Mouse (Mus musculus): Measurements from ENCODE around the gene Drd2. TPM values are rescaled to one million over a fixed set of nuclear protein-coding genes. Genes with fewer than 3 reads are reported as not detected.

The Drd2 gene
- polyA plus RNA-seq (2014; fragmentation: Nextera tagmentation; extraction: Ambion mirVana): 4.1 and 5.7 TPM in 2 replicates

DNA sequence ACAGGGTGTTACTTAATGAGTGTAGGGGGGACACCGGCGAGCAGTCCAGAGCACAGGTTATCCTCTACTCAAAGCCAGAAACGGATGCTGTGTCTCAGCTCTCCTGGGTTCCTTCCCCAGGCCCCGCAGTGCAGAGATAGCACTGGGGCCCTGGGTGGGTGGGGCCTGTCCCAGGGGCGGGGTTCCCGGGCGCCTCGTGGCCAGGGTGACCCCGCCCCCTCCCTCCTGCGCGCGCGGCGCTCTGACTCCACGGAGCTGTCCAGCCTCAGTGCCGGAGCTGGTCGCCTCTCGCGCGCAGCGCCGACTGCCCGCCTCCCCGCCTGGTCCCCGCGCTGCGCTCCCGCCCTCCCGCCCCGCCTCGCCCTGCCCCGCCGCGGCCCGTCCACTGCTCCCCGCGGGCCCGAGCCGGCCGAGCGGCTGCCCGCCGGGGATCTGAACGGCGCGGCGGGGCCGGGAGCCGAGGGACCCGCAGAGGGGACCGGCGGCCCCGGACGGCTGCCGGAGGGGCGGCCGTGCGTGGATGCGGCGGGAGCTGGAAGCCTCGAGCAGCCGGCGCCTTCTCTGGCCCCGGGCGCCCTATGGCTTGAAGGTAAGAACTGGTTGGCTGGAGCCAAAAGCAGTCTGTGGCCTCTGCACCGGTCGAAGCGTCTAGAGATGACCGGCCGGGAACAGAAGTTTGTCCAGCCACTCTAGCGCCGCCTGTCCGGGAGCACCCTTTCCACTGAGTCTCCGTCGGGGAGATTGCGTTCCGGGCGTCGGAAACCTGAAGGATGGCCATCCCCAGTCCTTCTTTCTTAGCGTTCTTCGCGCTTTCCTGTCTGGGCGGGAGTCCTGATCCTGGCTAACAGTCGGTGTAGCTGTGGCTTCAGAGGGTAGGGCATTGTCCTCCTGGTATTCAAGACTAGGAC lies at the start of gene Drd2:
TSS of gene Drd2 (plus strand) at position 492 of the 908 bp plus-strand sequence.
- 2% methylated on average over 38 of the region's 84 CpGs for WGBS
- H3K4me2 ChIP-seq (ENCODE audit: low read depth, low read length): peak within 1 kb of the TSS; percentile 75
- H3K27me3 ChIP-seq (ENCODE audit: control insufficient read depth, insufficient read depth, low read length): peaks cover 20% of the 10 kb centered on the region
- no peaks in the 10 kb centered on the region for H3K36me3 ChIP-seq (ENCODE audit: control insufficient read depth, insufficient read depth, low read length)
- no peak within 1 kb of the TSS for H3K27ac ChIP-seq (ENCODE audit: low read depth, low read length)
- peak within 1 kb of the TSS; percentile 54 for H3K9ac ChIP-seq (replicated peaks; ENCODE audit: low read depth, low read length)
- peaks cover 13% of the 10 kb centered on the region for H3K4me1 ChIP-seq (ENCODE audit: control insufficient read depth, insufficient read depth, low read length)
- H3K9me3 ChIP-seq (ENCODE audit: control insufficient read depth, low read length): no peaks in the 10 kb centered on the region
- peak; percentile 81 for ATAC-seq (ENCODE audit: low read depth)
- peak within 1 kb of the TSS; percentile 49 for H3K4me3 ChIP-seq (ENCODE audit: low read depth, low read length)

DNA sequence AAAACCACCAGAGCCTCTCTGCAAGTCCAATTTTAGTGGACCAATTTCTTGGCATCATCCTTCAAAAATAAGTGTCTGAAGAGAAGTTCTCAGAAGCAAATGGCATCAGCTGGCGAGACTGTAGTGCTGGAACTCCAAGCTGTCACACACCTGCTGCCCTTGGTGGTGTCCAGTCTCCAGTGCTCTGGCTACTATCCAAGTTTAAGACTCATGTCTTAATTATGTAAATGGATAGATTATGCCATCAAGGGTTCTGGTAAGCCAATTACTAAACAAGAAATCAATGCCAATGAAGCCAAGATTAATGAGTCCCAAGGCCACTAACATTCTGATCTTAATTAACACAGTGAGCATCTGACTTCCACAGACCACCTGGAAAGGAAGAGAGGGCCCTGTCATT lies 45.3 kb upstream of the Drd2 start:
- no peak overlapping the region for H3K9ac ChIP-seq (replicated peaks; ENCODE audit: low read depth, low read length)
- ATAC-seq (ENCODE audit: low read depth): no peak
- H3K4me1 ChIP-seq (ENCODE audit: control insufficient read depth, insufficient read depth, low read length): no peaks in the 10 kb centered on the region
- 58% methylated on average over 1 of the region's 1 CpGs for WGBS
- no peak overlapping the region for H3K4me2 ChIP-seq (ENCODE audit: low read depth, low read length)
- H3K4me3 ChIP-seq (ENCODE audit: low read depth, low read length): no peak overlapping the region
- no peaks in the 10 kb centered on the region for H3K9me3 ChIP-seq (ENCODE audit: control insufficient read depth, low read length)
- no peak overlapping the region for H3K27ac ChIP-seq (ENCODE audit: low read depth, low read length)
- no peaks in the 10 kb centered on the region for H3K36me3 ChIP-seq (ENCODE audit: control insufficient read depth, insufficient read depth, low read length)
- no peaks in the 10 kb centered on the region for H3K27me3 ChIP-seq (ENCODE audit: control insufficient read depth, insufficient read depth, low read length)

DNA sequence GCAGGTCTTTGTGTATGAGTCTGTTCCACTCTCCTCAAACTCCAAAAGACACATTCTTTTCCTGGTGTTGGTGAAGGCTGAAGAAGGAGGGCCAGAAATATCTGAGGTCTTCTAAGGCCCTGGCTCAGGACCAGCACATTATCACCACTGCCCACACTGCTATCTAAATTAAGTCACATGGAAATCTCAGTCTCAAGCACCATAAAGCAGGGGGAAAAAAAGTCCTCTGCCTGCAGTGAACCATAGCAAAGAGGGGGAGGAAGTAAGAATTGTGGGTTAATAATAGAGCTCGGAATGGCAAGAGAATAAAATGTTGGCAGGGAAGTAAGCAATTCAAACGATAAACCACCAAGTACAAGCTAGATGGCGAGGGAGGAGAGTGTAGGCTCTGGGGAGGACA lies 32.9 kb upstream of the Drd2 start:
- Histone ChIP-seq H3K27ac (ENCODE audit: low read depth, low read length) (no peak overlapping the region), H3K9ac (replicated peaks; ENCODE audit: low read depth, low read length) (no peak overlapping the region), H3K36me3 (ENCODE audit: control insufficient read depth, insufficient read depth, low read length) (no peaks in the 10 kb centered on the region), H3K27me3 (ENCODE audit: control insufficient read depth, insufficient read depth, low read length) (no peaks in the 10 kb centered on the region), H3K4me2 (ENCODE audit: low read depth, low read length) (no peak overlapping the region), H3K9me3 (ENCODE audit: control insufficient read depth, low read length) (no peaks in the 10 kb centered on the region), H3K4me3 (ENCODE audit: low read depth, low read length) (no peak overlapping the region), H3K4me1 (ENCODE audit: control insufficient read depth, insufficient read depth, low read length) (no peaks in the 10 kb centered on the region)
- no peak for ATAC-seq (ENCODE audit: low read depth)
- 62% methylated on average over 3 of the region's 3 CpGs for WGBS

DNA sequence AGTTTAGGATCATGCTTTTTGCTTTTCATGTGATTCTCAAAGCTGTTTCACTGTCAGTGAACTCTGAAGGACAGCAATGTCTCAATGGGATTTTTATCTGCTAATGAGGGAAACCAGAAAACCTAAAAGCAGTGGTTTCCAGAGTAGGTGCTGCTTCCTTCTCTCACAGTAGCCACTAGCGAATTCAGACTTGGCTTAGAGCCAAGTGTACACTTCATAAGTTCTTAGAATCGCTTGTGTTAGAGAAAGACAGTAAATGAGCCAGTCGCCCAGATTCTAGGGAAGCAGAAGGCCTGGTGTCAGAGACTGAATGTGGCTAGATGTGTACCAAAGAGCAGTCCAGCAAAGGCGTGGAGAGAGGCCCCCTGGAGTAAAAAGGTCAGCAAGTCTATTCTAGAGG lies 29.6 kb upstream of the Drd2 start:
- Histone ChIP-seq H3K4me3 (ENCODE audit: low read depth, low read length) (no peak overlapping the region), H3K9ac (replicated peaks; ENCODE audit: low read depth, low read length) (no peak overlapping the region), H3K4me2 (ENCODE audit: low read depth, low read length) (no peak overlapping the region), H3K36me3 (ENCODE audit: control insufficient read depth, insufficient read depth, low read length) (no peaks in the 10 kb centered on the region), H3K27me3 (ENCODE audit: control insufficient read depth, insufficient read depth, low read length) (no peaks in the 10 kb centered on the region), H3K9me3 (ENCODE audit: control insufficient read depth, low read length) (no peaks in the 10 kb centered on the region), H3K4me1 (ENCODE audit: control insufficient read depth, insufficient read depth, low read length) (no peaks in the 10 kb centered on the region), H3K27ac (ENCODE audit: low read depth, low read length) (no peak overlapping the region)
- 60% methylated on average over 4 of the region's 4 CpGs for WGBS
- no peak for ATAC-seq (ENCODE audit: low read depth)

DNA sequence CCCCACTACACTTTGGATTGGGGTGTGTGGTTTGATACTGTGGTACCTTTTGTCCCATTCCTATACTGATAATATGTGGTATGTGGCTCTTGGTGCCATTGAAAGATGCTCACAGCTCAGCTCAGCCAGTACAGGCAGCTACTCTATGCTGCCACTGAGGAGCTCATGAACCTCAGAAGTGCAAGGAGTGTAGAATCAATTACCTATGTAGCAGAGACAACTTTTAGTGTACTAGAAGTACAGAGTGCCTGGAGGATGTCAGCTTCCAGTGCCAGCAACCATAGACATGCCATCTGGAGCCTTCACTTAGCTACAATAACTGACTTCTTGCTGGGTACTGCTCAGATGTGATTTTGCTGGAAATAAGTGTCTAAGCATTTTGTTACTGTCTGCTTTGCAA lies 21.8 kb upstream of the Drd2 start:
- Histone ChIP-seq H3K4me2 (ENCODE audit: low read depth, low read length) (no peak overlapping the region), H3K27me3 (ENCODE audit: control insufficient read depth, insufficient read depth, low read length) (no peaks in the 10 kb centered on the region), H3K9me3 (ENCODE audit: control insufficient read depth, low read length) (no peaks in the 10 kb centered on the region), H3K9ac (replicated peaks; ENCODE audit: low read depth, low read length) (no peak overlapping the region), H3K36me3 (ENCODE audit: control insufficient read depth, insufficient read depth, low read length) (no peaks in the 10 kb centered on the region), H3K4me3 (ENCODE audit: low read depth, low read length) (no peak overlapping the region), H3K4me1 (ENCODE audit: control insufficient read depth, insufficient read depth, low read length) (no peaks in the 10 kb centered on the region), H3K27ac (ENCODE audit: low read depth, low read length) (no peak overlapping the region)
- no peak for ATAC-seq (ENCODE audit: low read depth)

DNA sequence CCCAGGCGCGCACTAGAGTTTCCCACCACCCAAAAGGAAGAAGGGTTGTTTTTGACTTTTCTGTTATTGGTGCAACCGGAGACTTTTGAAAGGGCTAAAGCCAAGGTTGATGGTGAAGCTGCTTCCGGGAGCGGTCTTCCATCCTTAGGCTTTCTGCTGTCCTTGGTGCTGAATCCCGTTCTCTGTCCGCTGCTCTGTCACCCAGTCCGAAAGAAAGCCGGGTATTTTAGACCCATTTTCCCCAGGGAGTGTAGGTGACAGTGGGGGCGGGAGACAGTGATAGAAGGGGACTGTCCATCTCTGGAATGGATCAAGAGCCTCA lies 578 bp downstream of the Drd2 start:
- H3K4me2 ChIP-seq (ENCODE audit: low read depth, low read length): peak overlapping the region; percentile 75
- WGBS: 2% methylated on average over 10 of the region's 10 CpGs
- no peak overlapping the region for H3K9ac ChIP-seq (replicated peaks; ENCODE audit: low read depth, low read length)
- no peak overlapping the region for H3K27ac ChIP-seq (ENCODE audit: low read depth, low read length)
- ATAC-seq (ENCODE audit: low read depth): no peak
- no peaks in the 10 kb centered on the region for H3K9me3 ChIP-seq (ENCODE audit: control insufficient read depth, low read length)
- H3K4me1 ChIP-seq (ENCODE audit: control insufficient read depth, insufficient read depth, low read length): peaks cover 13% of the 10 kb centered on the region
- H3K27me3 ChIP-seq (ENCODE audit: control insufficient read depth, insufficient read depth, low read length): peaks cover 20% of the 10 kb centered on the region
- peak overlapping the region; percentile 49 for H3K4me3 ChIP-seq (ENCODE audit: low read depth, low read length)
- H3K36me3 ChIP-seq (ENCODE audit: control insufficient read depth, insufficient read depth, low read length): no peaks in the 10 kb centered on the region

DNA sequence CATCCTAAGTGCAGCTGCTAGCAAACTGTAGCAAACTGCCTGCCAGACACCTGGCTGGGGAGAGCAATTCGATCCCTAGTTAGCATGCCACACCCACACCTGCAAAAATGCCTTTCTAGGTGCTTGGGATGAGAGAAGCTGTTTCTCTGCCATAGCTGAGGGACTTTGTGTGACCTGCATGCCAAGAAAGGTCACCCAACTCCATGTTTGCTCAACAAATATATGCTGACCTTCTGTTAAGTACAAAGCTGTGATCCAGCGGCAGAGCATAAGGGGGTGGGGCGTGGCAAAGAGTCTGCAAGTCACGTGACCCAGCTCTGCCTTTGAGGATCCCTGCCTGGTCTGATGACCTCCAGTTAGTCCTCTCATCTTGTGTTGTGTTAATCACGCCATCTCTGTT lies 25.3 kb downstream of the Drd2 start:
- Histone ChIP-seq H3K27ac (ENCODE audit: low read depth, low read length) (no peak overlapping the region), H3K9me3 (ENCODE audit: control insufficient read depth, low read length) (no peaks in the 10 kb centered on the region), H3K27me3 (ENCODE audit: control insufficient read depth, insufficient read depth, low read length) (no peaks in the 10 kb centered on the region), H3K36me3 (ENCODE audit: control insufficient read depth, insufficient read depth, low read length) (no peaks in the 10 kb centered on the region), H3K4me2 (ENCODE audit: low read depth, low read length) (no peak overlapping the region), H3K4me1 (ENCODE audit: control insufficient read depth, insufficient read depth, low read length) (no peaks in the 10 kb centered on the region), H3K4me3 (ENCODE audit: low read depth, low read length) (no peak overlapping the region), H3K9ac (replicated peaks; ENCODE audit: low read depth, low read length) (no peak overlapping the region)
- no peak for ATAC-seq (ENCODE audit: low read depth)
- WGBS: 18% methylated on average over 5 of the region's 5 CpGs

DNA sequence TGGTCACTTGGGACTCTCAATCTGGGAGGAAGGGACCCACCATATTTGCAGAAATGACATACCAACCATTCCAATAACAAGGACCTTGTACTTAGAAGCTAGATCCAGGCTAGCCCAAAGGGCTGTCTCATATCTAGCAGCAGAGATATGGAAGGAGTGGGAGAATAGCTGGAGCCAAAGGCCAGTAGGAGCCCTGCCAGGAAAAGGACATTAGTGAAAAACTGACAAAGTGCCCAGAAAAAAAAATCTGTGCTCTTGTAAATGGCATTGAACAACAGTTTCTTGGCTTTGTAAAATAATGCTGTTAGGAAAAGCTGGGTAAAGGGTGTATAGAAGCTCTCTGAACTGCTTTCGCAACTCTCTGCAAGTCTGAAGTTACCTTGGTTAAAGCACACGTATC lies 33.5 kb downstream of the Drd2 start:
- no peaks in the 10 kb centered on the region for H3K27me3 ChIP-seq (ENCODE audit: control insufficient read depth, insufficient read depth, low read length)
- no peaks in the 10 kb centered on the region for H3K4me1 ChIP-seq (ENCODE audit: control insufficient read depth, insufficient read depth, low read length)
- ATAC-seq (ENCODE audit: low read depth): no peak
- no peak overlapping the region for H3K4me3 ChIP-seq (ENCODE audit: low read depth, low read length)
- no peak overlapping the region for H3K27ac ChIP-seq (ENCODE audit: low read depth, low read length)
- no peaks in the 10 kb centered on the region for H3K36me3 ChIP-seq (ENCODE audit: control insufficient read depth, insufficient read depth, low read length)
- no peaks in the 10 kb centered on the region for H3K9me3 ChIP-seq (ENCODE audit: control insufficient read depth, low read length)
- WGBS: 92% methylated on average over 2 of the region's 2 CpGs
- no peak overlapping the region for H3K4me2 ChIP-seq (ENCODE audit: low read depth, low read length)
- H3K9ac ChIP-seq (replicated peaks; ENCODE audit: low read depth, low read length): no peak overlapping the region

DNA sequence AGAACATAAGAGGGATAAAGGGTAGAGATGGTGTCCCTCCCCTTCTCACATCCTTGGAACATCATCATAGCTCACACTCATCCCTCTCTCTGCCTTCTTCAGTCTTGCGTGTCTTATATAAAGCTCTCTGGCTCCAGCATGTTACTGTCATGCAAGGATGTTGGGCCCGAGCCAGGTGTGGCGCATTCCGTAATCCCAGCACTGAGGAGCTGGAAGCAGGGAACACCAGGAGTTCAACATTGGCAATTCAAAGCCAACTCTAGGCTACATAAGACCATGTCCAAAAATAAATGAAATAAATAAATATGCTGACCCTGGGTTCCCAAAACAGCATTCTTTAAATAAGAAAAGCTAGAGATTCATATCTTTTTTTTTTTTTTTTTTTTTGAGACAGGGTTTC lies 39.5 kb downstream of the Drd2 start:
- Histone ChIP-seq H3K9ac (replicated peaks; ENCODE audit: low read depth, low read length) (no peak overlapping the region), H3K4me1 (ENCODE audit: control insufficient read depth, insufficient read depth, low read length) (no peaks in the 10 kb centered on the region), H3K4me3 (ENCODE audit: low read depth, low read length) (no peak overlapping the region), H3K27me3 (ENCODE audit: control insufficient read depth, insufficient read depth, low read length) (no peaks in the 10 kb centered on the region), H3K27ac (ENCODE audit: low read depth, low read length) (no peak overlapping the region), H3K4me2 (ENCODE audit: low read depth, low read length) (no peak overlapping the region), H3K36me3 (ENCODE audit: control insufficient read depth, insufficient read depth, low read length) (no peaks in the 10 kb centered on the region), H3K9me3 (ENCODE audit: control insufficient read depth, low read length) (no peaks in the 10 kb centered on the region)
- ATAC-seq (ENCODE audit: low read depth): no peak
- 91% methylated on average over 4 of the region's 4 CpGs for WGBS
